In the genomic region with DNA sequence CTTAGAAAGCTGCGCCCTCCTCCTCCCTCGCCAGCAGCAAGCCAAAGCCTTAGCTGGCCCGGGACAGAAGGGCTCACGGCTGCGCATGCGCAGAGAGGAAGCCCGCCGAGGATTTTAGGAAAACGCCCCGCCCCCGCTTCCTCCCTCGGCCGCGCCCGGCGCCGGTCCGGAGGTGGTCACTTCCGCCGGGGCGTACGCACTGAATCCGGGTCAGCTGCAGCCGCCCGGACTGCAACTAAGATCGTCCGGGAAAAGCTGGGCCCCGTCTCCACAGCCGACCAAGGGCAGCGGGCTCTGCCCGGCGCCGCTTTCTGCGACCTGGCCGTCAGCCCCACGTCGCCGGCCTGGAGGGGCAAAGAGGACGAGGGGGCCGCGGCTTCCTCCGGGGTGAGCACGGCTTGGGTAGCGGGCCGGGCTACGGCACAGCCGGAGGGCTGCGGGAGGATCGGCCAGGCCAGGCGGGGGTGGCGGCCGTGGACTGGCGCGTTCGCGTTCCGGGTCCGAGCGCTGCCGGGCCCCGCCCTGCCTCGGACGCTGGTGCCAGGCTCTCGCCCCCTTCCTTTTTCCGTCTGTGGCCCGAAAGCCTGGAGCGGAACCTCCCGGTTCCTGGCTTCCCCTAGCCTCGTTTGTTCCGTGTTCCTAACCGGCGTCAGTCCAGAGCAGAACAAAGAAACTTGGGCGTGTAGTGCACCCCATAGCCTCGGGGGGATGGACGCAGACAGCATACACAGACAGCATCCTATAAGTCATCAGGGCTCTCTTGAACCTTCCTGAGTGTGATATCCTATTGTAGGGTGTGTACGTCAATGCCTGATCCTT, we compare ENCODE assay signal across 8 mouse cellular contexts. TPM values are rescaled to one million over a fixed set of nuclear protein-coding genes. Genes with fewer than 3 reads are reported as not detected.
A peak's percentile ranks its signal among the peaks of the same experiment; 100 is the strongest.
DNase-seq lines count a peak whose midpoint lies in the region; ATAC-seq and TF ChIP-seq lines count a peak whose summit lies in the region.

Gene Bnip2 (plus strand): TSS at position 164 of the 819 bp plus-strand sequence.

- TF ChIP-seq CTCF in liver, embryonic 14.5 days (IDR thresholded peaks at IDR 0.05; ENCODE audit: low read depth), result peak; percentile 38; the same call in 1 of the 2 replicates
- 0 out of 2 replicates have a peak, but pooled peaks have one; percentile 13 for TF ChIP-seq CTCF in stomach, postnatal 0 days (IDR thresholded peaks at IDR 0.05; ENCODE audit: low read depth)

- ATAC-seq in heart, embryonic 15.5 days (replicated peaks; ENCODE audit: insufficient number of reproducible peaks, insufficient read depth, low FRiP score, low read depth), result peak; percentile 91
- ATAC-seq in liver, embryonic 14.5 days (ENCODE audit: insufficient read depth), result peak; percentile 90
- ATAC-seq in neural tube, embryonic 11.5 days (ENCODE audit: insufficient read depth, low FRiP score, low TSS enrichment), result peak; percentile 88
- ATAC-seq in stomach, postnatal 0 days (ENCODE audit: low FRiP score, low TSS enrichment), result peak; percentile 93

- no peak for TF ChIP-seq EP300 in liver, embryonic 14.5 days (IDR thresholded peaks at IDR 0.05; ENCODE audit: low read depth)
- no peak for TF ChIP-seq EP300 in stomach, postnatal 0 days (optimal IDR thresholded peaks at IDR 0.05)

- no peaks in the 10 kb centered on the region for H3K27me3 ChIP-seq in forebrain, embryonic 10.5 days (ENCODE audit: poor library complexity, severe bottlenecking)
- H3K27me3 ChIP-seq in heart, embryonic 15.5 days, result no peaks in the 10 kb centered on the region; the same call in 1 of the 2 replicates
- H3K27me3 ChIP-seq in liver, embryonic 14.5 days (ENCODE audit: control insufficient read depth, insufficient read depth, low read length), result no peaks in the 10 kb centered on the region
- H3K27me3 ChIP-seq in neural tube, embryonic 11.5 days (ENCODE audit: control insufficient read depth, insufficient read depth, low read length), result no peaks in the 10 kb centered on the region
- no peaks in the 10 kb centered on the region for H3K27me3 ChIP-seq in stomach, postnatal 0 days (ENCODE audit: control insufficient read depth, insufficient read depth, low read length)

- H3K36me3 ChIP-seq in forebrain, embryonic 10.5 days (replicated peaks), result peaks cover 27% of the 10 kb centered on the region
- no peaks in the 10 kb centered on the region for H3K36me3 ChIP-seq in heart, embryonic 15.5 days
- no peaks in the 10 kb centered on the region for H3K36me3 ChIP-seq in liver, embryonic 14.5 days (replicated peaks; ENCODE audit: control insufficient read depth, insufficient read depth, low read depth)
- no peaks in the 10 kb centered on the region; the same call in 1 of the 2 replicates for H3K36me3 ChIP-seq in neural tube, embryonic 11.5 days (ENCODE audit: control insufficient read depth, insufficient read depth, low read length)
- H3K36me3 ChIP-seq in stomach, postnatal 0 days (ENCODE audit: control insufficient read depth, insufficient read depth, low read length), result no peaks in the 10 kb centered on the region

- H3K4me2 ChIP-seq in heart, embryonic 15.5 days, result peak within 1 kb of the TSS; percentile 71
- peak within 1 kb of the TSS; percentile 75 for H3K4me2 ChIP-seq in liver, embryonic 14.5 days (ENCODE audit: low read depth)
- H3K4me2 ChIP-seq in neural tube, embryonic 11.5 days (ENCODE audit: low read depth), result peak within 1 kb of the TSS; percentile 61
- H3K4me2 ChIP-seq in stomach, postnatal 0 days (replicated peaks; ENCODE audit: low read depth), result peak within 1 kb of the TSS; percentile 52

- peak; percentile 59 to 67 for DNase-seq in CD8-positive naive resting alpha-beta T cell, adult 2 months (ENCODE audit: low read depth in 2 of 2, low spot score in 2 of 2)
- DNase-seq in c-Kit-positive CD71-negative TER-119-negative erythroid progenitor cells, embryonic 14.5 days (ENCODE audit: low read depth), result peak; percentile 84
- DNase-seq in forebrain, embryonic 10.5 days (ENCODE audit: extremely low spot score, low spot score), result peak; percentile 96
- DNase-seq in kidney, postnatal 25 days, result peak; percentile 98 to 99
- DNase-seq in liver, embryonic 14.5 days (ENCODE audit: low read depth in 3 of 3, low spot score in 3 of 3), result peak; percentile 84
- DNase-seq in neural tube, embryonic 11.5 days (ENCODE audit: low spot score), result peak; percentile 97
- peak; percentile 97 for DNase-seq in stomach, postnatal 0 days (ENCODE audit: low spot score)

- WGBS in forebrain, embryonic 10.5 days, result under 1% methylated on average over 76 of the region's 76 CpGs
- under 1% methylated on average over 76 of the region's 76 CpGs for WGBS in heart, embryonic 15.5 days
- WGBS in liver, embryonic 14.5 days (ENCODE audit: insufficient replicate concordance), result under 1% methylated on average over 75 of the region's 76 CpGs
- under 1% methylated on average over 72 of the region's 76 CpGs for WGBS in neural tube, embryonic 11.5 days
- WGBS in stomach, postnatal 0 days, result under 1% methylated on average over 64 of the region's 76 CpGs

- H3K4me3 ChIP-seq in forebrain, embryonic 10.5 days, result peak within 1 kb of the TSS; percentile 78
- H3K4me3 ChIP-seq in heart, embryonic 15.5 days, result peak within 1 kb of the TSS; percentile 91
- peak within 1 kb of the TSS; percentile 75 to 99 for H3K4me3 ChIP-seq in liver, embryonic 14.5 days (ENCODE audit: insufficient read depth in 1 of 2, low read depth in 2 of 2, low read length in 2 of 2)
- H3K4me3 ChIP-seq in neural tube, embryonic 11.5 days (ENCODE audit: low read depth, low read length), result peak within 1 kb of the TSS; percentile 99
- H3K4me3 ChIP-seq in stomach, postnatal 0 days (ENCODE audit: low read depth, low read length), result peak within 1 kb of the TSS; percentile 99

- peak within 1 kb of the TSS; percentile 99 for H3K9ac ChIP-seq in heart, embryonic 15.5 days
- peak within 1 kb of the TSS; percentile 98 for H3K9ac ChIP-seq in liver, embryonic 14.5 days (replicated peaks)
- H3K9ac ChIP-seq in neural tube, embryonic 11.5 days (ENCODE audit: low read length), result peak within 1 kb of the TSS; percentile 99
- peak within 1 kb of the TSS; percentile 99 for H3K9ac ChIP-seq in stomach, postnatal 0 days (ENCODE audit: low read length)

- H3K4me1 ChIP-seq in forebrain, embryonic 10.5 days, result peaks cover 22% of the 10 kb centered on the region
- peaks cover 36% of the 10 kb centered on the region for H3K4me1 ChIP-seq in heart, embryonic 15.5 days (replicated peaks)
- peaks cover 22 to 32% of the 10 kb centered on the region in 2 experiments for H3K4me1 ChIP-seq in liver, embryonic 14.5 days (replicated peaks; ENCODE audit: control insufficient read depth in 2 of 2, insufficient read depth in 2 of 2, low read length in 1 of 2)
- peaks cover 9% of the 10 kb centered on the region; the same call in 1 of the 2 replicates for H3K4me1 ChIP-seq in neural tube, embryonic 11.5 days (ENCODE audit: control insufficient read depth, insufficient read depth, low read length)
- no peaks in the 10 kb centered on the region; the same call in 1 of the 2 replicates for H3K4me1 ChIP-seq in stomach, postnatal 0 days (replicated peaks; ENCODE audit: control insufficient read depth, insufficient read depth)

- H3K9me3 ChIP-seq in forebrain, embryonic 10.5 days, result no peaks in the 10 kb centered on the region
- H3K9me3 ChIP-seq in heart, embryonic 15.5 days (replicated peaks), result no peaks in the 10 kb centered on the region
- no peaks in the 10 kb centered on the region for H3K9me3 ChIP-seq in liver, embryonic 14.5 days (ENCODE audit: control insufficient read depth, low read length)
- no peaks in the 10 kb centered on the region for H3K9me3 ChIP-seq in neural tube, embryonic 11.5 days (ENCODE audit: control insufficient read depth, low read length)
- H3K9me3 ChIP-seq in stomach, postnatal 0 days (ENCODE audit: control insufficient read depth, low read length), result no peaks in the 10 kb centered on the region

- peak within 1 kb of the TSS; percentile 96 for H3K27ac ChIP-seq in forebrain, embryonic 10.5 days
- H3K27ac ChIP-seq in heart, embryonic 15.5 days, result peak within 1 kb of the TSS; percentile 98
- H3K27ac ChIP-seq in liver, embryonic 14.5 days, result peak within 1 kb of the TSS; percentile 83
- peak within 1 kb of the TSS; percentile 98 for H3K27ac ChIP-seq in neural tube, embryonic 11.5 days (ENCODE audit: low read depth, low read length)
- peak within 1 kb of the TSS; percentile 100 for H3K27ac ChIP-seq in stomach, postnatal 0 days (replicated peaks)

RNA-seq across cellular contexts. Expression of gene Bnip2, which starts in this region (rescaled TPM):
- 101 and 112 TPM in 2 replicates for polyA plus RNA-seq in forebrain, embryonic 10.5 days (2016; fragmentation: Nextera tagmentation; extraction: Ambion mirVana)
- 109 and 113 TPM in 2 replicates for polyA plus RNA-seq in heart, embryonic 15.5 days (2015; fragmentation: Nextera tagmentation; extraction: Ambion mirVana)
- polyA plus RNA-seq in liver, embryonic 14.5 days (2012; rRNA removed), result 13.9 and 23.8 TPM in 2 replicates
- polyA plus RNA-seq in liver, embryonic 14.5 days (2014; fragmentation: Nextera tagmentation; extraction: Ambion mirVana), result 46.6 and 49.4 TPM in 2 replicates
- 114 and 121 TPM in 2 replicates for polyA plus RNA-seq in neural tube, embryonic 11.5 days (2014; fragmentation: Nextera tagmentation; extraction: Ambion mirVana)
- polyA plus RNA-seq in stomach, postnatal 0 days (2015; fragmentation: Nextera tagmentation; extraction: Ambion mirVana), result 59.2 and 65.6 TPM in 2 replicates

Comparison
In these comparisons a context has a peak if more than half of its experiments do, and no peak if none do; other contexts are left out.
1. Peak in every context shown above with its lines: DNase-seq, ATAC-seq, H3K4me3 ChIP-seq and H3K27ac ChIP-seq.